Comparison of ENCODE assay signal across 11 mouse cellular contexts in genomic region chr12:14883136-14883535, GRCm38 (mm10).
"Had no signal": no experiment of that assay in that cellular context is flagged by ENCODE, and none has a peak within 500 bp of the region (broad histone marks: within the 10 kb centered on the region; RNA-seq: fewer than 3 reads in every experiment).

No protein-coding gene starts in this region.

- DNase-seq: right cerebral cortex, adult 18-20 months; right cerebral cortex, postnatal 14 days; right cerebral cortex, postnatal 25 days; right cerebral cortex, postnatal 4 days; spleen, adult 18-20 months; thymus, adult 18-20 months; thymus, adult 2 months; thymus, postnatal 14 days; thymus, postnatal 25 days; thymus, postnatal 36 days; thymus, postnatal 4 days had no signal
